Mouse (Mus musculus) MEL (cell line): ENCODE measurements around the gene Wars. TPM values are rescaled to one million over a fixed set of nuclear protein-coding genes. Genes with fewer than 3 reads are reported as not detected.

ENCODE experiments used
- DNase-seq: peaks from one replicate; pipeline ENCODE4 v3.0.0; 2011; ENCODE audit warnings: low read depth, low spot score
- H3K27ac ChIP-seq: 2 replicates; pipeline ENCODE4 v1.5.1; 2012; ENCODE audit warnings: low read depth, mild to moderate bottlenecking, control low read depth, low read length, moderate library complexity; ENCODE audit not compliant: control insufficient read depth
- H3K27me3 ChIP-seq, 2 experiments: fragments of 150-350 bp in 1 of 2; sonication (generic) in 1 of 2; 2 replicates each; pipeline ENCODE4 v1.6.1; 2012; ENCODE audit warnings: low read length in 2 of 2, mild to moderate bottlenecking in 2 of 2, improper control_type of control experiment in 1 of 2, moderate library complexity in 1 of 2; ENCODE audit not compliant: insufficient read depth in 2 of 2, control insufficient read depth in 1 of 2
- H3K36me3 ChIP-seq, 2 experiments: 2 replicates each; pipeline ENCODE4 v1.6.1; 2012 to 2014; ENCODE audit warnings: low read length in 2 of 2, improper control_type of control experiment in 1 of 2, inconsistent platforms in 1 of 2, mild to moderate bottlenecking in 1 of 2; ENCODE audit not compliant: insufficient read depth in 2 of 2, control insufficient read depth in 1 of 2
- H3K4me1 ChIP-seq, 2 experiments: fragments of 150-350 bp in 1 of 2; sonication (generic) in 1 of 2; 2 replicates each; pipeline ENCODE4 v1.6.1; 2012; ENCODE audit warnings: low read length in 2 of 2, improper control_type of control experiment in 1 of 2, mild to moderate bottlenecking in 1 of 2; ENCODE audit not compliant: insufficient read depth in 2 of 2, control insufficient read depth in 1 of 2
- H3K4me3 ChIP-seq, 2 experiments: fragments of 150-350 bp in 1 of 2; sonication (generic) in 1 of 2; 2 replicates each; pipeline ENCODE4 v1.5.1; 2012; ENCODE audit warnings: low read depth in 2 of 2, low read length in 2 of 2, mild to moderate bottlenecking in 2 of 2, moderate library complexity in 2 of 2, control low read depth in 1 of 2, improper control_type of control experiment in 1 of 2; ENCODE audit not compliant: control insufficient read depth in 1 of 2, insufficient read depth in 1 of 2
- H3K79me2 ChIP-seq: 2 replicates; pipeline ENCODE4 v1.6.1; 2012; ENCODE audit warnings: mild to moderate bottlenecking, low read length, moderate library complexity; ENCODE audit not compliant: control insufficient read depth, poor library complexity, insufficient read depth
- H3K9ac ChIP-seq: 2 replicates; pipeline ENCODE4 v1.6.1; 2012; ENCODE audit warnings: low read depth, mild to moderate bottlenecking, control low read depth, low read length, moderate library complexity; ENCODE audit not compliant: control insufficient read depth, poor library complexity, severe bottlenecking
- H3K9me3 ChIP-seq: fragments of 150-350 bp; sonication (generic); replicated peaks from 2 replicates; pipeline ENCODE4 v1.6.1; 2012; ENCODE audit warnings: mild to moderate bottlenecking, low read length, improper control_type of control experiment, moderate library complexity; ENCODE audit not compliant: insufficient read depth
- CHD2 ChIP-seq: IDR thresholded peaks from 2 replicates; pipeline ENCODE4 v1.6.1; 2011; ENCODE audit warnings: low read length, improper control_type of control experiment
- E2F4 ChIP-seq: IDR thresholded peaks from 2 replicates; pipeline ENCODE4 v1.6.1; 2011; ENCODE audit warnings: low read depth, low read length, improper control_type of control experiment, borderline replicate concordance
- GABPA ChIP-seq: IDR thresholded peaks from 2 replicates; pipeline ENCODE4 v1.6.1; 2012; ENCODE audit warnings: low read depth, mild to moderate bottlenecking, inconsistent platforms, low read length, improper control_type of control experiment, moderate library complexity
- GATA1 ChIP-seq: IDR thresholded peaks from 2 replicates; pipeline ENCODE4 v1.6.1; 2011; ENCODE audit warnings: low read depth, low read length, improper control_type of control experiment
- HCFC1 ChIP-seq: IDR thresholded peaks from 2 replicates; pipeline ENCODE4 v1.6.1; 2012; ENCODE audit warnings: low read depth, mild to moderate bottlenecking, inconsistent platforms, low read length, improper control_type of control experiment, moderate library complexity
- MAX ChIP-seq: IDR thresholded peaks from 2 replicates; pipeline ENCODE4 v1.6.1; 2011; ENCODE audit warnings: low read length, improper control_type of control experiment
- MAZ ChIP-seq: IDR thresholded peaks from 2 replicates; pipeline ENCODE4 v1.6.1; 2012; ENCODE audit warnings: low read depth, mild to moderate bottlenecking, inconsistent platforms, low read length, improper control_type of control experiment
- MXI1 ChIP-seq: IDR thresholded peaks from 2 replicates; pipeline ENCODE4 v1.6.1; 2011; ENCODE audit warnings: mild to moderate bottlenecking, low read depth, low read length, improper control_type of control experiment
- MYB ChIP-seq: IDR thresholded peaks from 2 replicates; pipeline ENCODE4 v1.6.1; 2011; ENCODE audit warnings: mild to moderate bottlenecking, low read depth, low read length, improper control_type of control experiment
- MYC ChIP-seq: IDR thresholded peaks from 2 replicates; pipeline ENCODE4 v1.6.1; 2011; ENCODE audit warnings: low read depth, mild to moderate bottlenecking, low read length, improper control_type of control experiment, moderate library complexity
- NELFE ChIP-seq: IDR thresholded peaks from 2 replicates; pipeline ENCODE4 v1.6.1; 2011; ENCODE audit warnings: low read depth, low read length, improper control_type of control experiment
- POLR2AphosphoS2 ChIP-seq: IDR thresholded peaks from 2 replicates; pipeline ENCODE4 v1.6.1; 2011; ENCODE audit warnings: low read length, improper control_type of control experiment
- RCOR1 ChIP-seq: IDR thresholded peaks from 2 replicates; pipeline ENCODE4 v1.6.1; 2012; ENCODE audit warnings: low read depth, mild to moderate bottlenecking, inconsistent platforms, low read length, improper control_type of control experiment
- SIN3A ChIP-seq: IDR thresholded peaks from 2 replicates; pipeline ENCODE4 v1.6.1; 2012; ENCODE audit warnings: low read length, improper control_type of control experiment, inconsistent platforms
- TAL1 ChIP-seq: IDR thresholded peaks from 2 replicates; pipeline ENCODE4 v1.6.1; 2012; ENCODE audit warnings: mild to moderate bottlenecking, inconsistent platforms, low read length, moderate library complexity, mixed read lengths
- TBP ChIP-seq: IDR thresholded peaks from 2 replicates; pipeline ENCODE4 v1.8.0; 2011; ENCODE audit warnings: low read depth, low read length, improper control_type of control experiment
- TCF12 ChIP-seq: IDR thresholded peaks from 2 replicates; pipeline ENCODE4 v1.6.1; 2014; ENCODE audit warnings: low read depth, mild to moderate bottlenecking, inconsistent platforms, low read length, improper control_type of control experiment, moderate library complexity
- UBTF ChIP-seq: IDR thresholded peaks from 2 replicates; pipeline ENCODE4 v1.6.1; 2012; ENCODE audit warnings: low read depth, mild to moderate bottlenecking, inconsistent platforms, low read length, improper control_type of control experiment, moderate library complexity, borderline replicate concordance; ENCODE audit not compliant: insufficient read depth
- USF2 ChIP-seq, 2 experiments: IDR thresholded peaks; 2 replicates each; pipeline ENCODE4 v1.6.1; 2011 to 2012; ENCODE audit warnings: improper control_type of control experiment in 2 of 2, low read length in 2 of 2, borderline replicate concordance in 1 of 2, inconsistent platforms in 1 of 2, low read depth in 1 of 2, mild to moderate bottlenecking in 1 of 2; ENCODE audit not compliant: insufficient read depth in 1 of 2
- ZC3H11A ChIP-seq: IDR thresholded peaks from 2 replicates; pipeline ENCODE4 v1.6.1; 2012; ENCODE audit warnings: low read depth, mild to moderate bottlenecking, inconsistent platforms, low read length, improper control_type of control experiment
- ZMIZ1 ChIP-seq: IDR thresholded peaks from 2 replicates; pipeline ENCODE4 v1.6.1; 2012; ENCODE audit warnings: low read depth, mild to moderate bottlenecking, inconsistent platforms, low read length, improper control_type of control experiment, moderate library complexity
- polyA plus RNA-seq, 2 experiments: library from polyadenylated mRNA; stranded (reverse) in 1 of 2; unstranded in 1 of 2; fragments of >175 nt in 1 of 2; fragments of >200 nt in 1 of 2; gene quantifications; 2 replicates each; pipeline versions ENCODE4 v1.2.1 to v1.2.4; 2012; ENCODE audit warnings: low replicate concordance in 2 of 2, low read depth in 1 of 2; ENCODE audit not compliant: insufficient read length in 2 of 2, insufficient read depth in 1 of 2, missing spikeins in 1 of 2
- total RNA-seq: library from RNA; depleted of rRNA; stranded (reverse); fragments of 300-350 nt; gene quantifications from 2 replicates; pipeline ENCODE4 v1.2.3, GENCODE M21; 2012

Gene Wars
- total and polyA plus RNA-seq, 3 experiments, result 85.7 to 836 (median 98.4) TPM

- TF ChIP-seq NELFE (no peak), USF2 (IDR thresholded peaks at IDR 0.05; ENCODE audit: borderline replicate concordance in 1 of 2, insufficient read depth in 1 of 2, low read depth in 1 of 2, low read length in 2 of 2) (no peak), ZC3H11A (no peak), MAZ (no peak), UBTF (no peak), GATA1 (no peak), MYC (no peak), TCF12 (no peak), MXI1 (no peak), ZMIZ1 (no peak), RCOR1 (no peak), GABPA (no peak), POLR2AphosphoS2 (no peak), E2F4 (no peak), CHD2 (no peak), SIN3A (no peak), HCFC1 (no peak), TBP (no peak), MAX (no peak)
- Histone ChIP-seq H3K4me3 (no peak overlapping the region), H3K4me1 (no peaks in the 10 kb centered on the region), H3K27me3 (no peaks in the 10 kb centered on the region), H3K79me2 (no peaks in the 10 kb centered on the region), H3K9ac (no peak overlapping the region), H3K27ac (no peak overlapping the region), H3K36me3 (no peaks in the 10 kb centered on the region), H3K9me3 (no peaks in the 10 kb centered on the region)
- no peak for DNase-seq
Observed at GRCm38 (mm10) chr12:108827641-108828040, 66.3 kb downstream of the Wars start.

DNA sequence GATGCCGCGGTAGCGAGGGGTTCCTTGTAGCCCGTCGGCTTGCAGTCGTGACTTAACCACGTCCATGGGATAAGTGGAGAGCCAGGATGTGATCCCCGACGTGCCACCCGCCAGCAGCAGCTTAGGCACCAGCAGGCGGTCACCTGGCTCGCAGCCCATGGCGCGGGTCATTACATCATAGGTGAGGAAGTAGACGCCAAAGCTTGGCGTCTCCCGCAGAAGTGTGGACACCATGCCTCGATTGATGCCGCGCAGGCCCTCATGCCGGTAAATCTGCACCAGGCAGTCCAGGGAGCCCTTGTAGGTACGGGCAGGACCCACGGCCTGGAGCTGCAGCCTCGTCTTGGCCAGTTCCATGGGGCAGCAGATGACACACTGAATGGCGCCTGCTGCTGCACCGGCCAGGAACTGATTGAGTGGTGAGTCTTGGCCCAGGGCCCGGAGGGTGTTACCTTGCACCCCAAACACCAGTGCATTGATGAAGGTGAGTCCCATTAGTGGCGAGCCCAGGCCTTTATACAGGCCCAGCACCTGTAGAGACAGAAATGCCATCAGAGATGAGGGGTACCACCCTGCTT is 66.9 kb downstream of the Wars start:
- Histone ChIP-seq H3K9ac (no peak overlapping the region), H3K9me3 (no peaks in the 10 kb centered on the region), H3K36me3 (no peaks in the 10 kb centered on the region), H3K4me1 (no peaks in the 10 kb centered on the region), H3K4me3 (no peak overlapping the region), H3K27ac (no peak overlapping the region), H3K79me2 (no peaks in the 10 kb centered on the region), H3K27me3 (no peaks in the 10 kb centered on the region)
- no peak for DNase-seq
- TF ChIP-seq MYB, result no peak
- TF ChIP-seq E2F4, result no peak
- no peak for TF ChIP-seq TAL1
